Mouse (Mus musculus): ENCODE results near the gene Bcr. TPM values are rescaled to one million over a fixed set of nuclear protein-coding genes. Genes with fewer than 3 reads are reported as not detected.

Bcr gene
- 9.7 and 11.1 TPM in 2 replicates for polyA plus RNA-seq (2014; fragmentation: Nextera tagmentation; extraction: Ambion mirVana)

DNA sequence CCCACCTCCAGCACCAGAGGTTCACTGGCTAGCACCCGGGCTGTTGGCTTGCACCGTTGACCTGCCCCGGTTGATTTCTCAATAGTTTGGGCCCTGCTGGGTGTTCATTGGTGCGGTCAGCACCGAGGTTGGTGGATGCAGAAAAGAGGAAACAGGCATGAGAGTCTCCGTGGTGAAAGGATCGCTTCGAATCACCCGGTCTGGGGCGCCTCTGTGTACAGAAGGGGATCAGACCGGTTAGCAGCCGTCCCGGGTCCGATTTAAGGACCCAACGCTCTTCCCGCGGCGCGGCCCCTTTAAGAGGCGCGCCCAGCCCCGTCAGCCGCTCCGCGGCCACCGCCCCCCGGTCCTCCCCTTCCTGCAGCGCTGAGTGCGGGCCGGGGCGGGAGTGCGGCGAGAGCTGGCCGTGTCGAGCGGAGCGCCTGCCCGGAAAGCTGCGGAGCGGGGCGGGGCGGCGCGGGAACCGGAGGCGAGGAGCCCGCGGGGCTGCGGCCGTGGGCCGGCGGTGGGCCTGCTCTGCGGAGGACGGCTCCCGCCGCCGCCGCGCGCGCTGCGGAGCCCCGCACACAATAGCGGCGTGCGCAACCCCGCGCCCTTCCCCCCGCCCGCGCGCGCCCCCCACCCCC lies at the start of gene Bcr:
Gene Bcr, plus strand, starts transcription at position 376 of the 626 bp plus-strand sequence.
- H3K4me1 ChIP-seq (ENCODE audit: control insufficient read depth, insufficient read depth, low read length) = peaks cover 26% of the 10 kb centered on the region
- DNase-seq (ENCODE audit: low spot score) = peak; percentile 87
- peak; percentile 80 for ATAC-seq (ENCODE audit: insufficient read depth, low FRiP score, low TSS enrichment)
- H3K9me3 ChIP-seq (ENCODE audit: control insufficient read depth, low read length) = no peaks in the 10 kb centered on the region
- H3K36me3 ChIP-seq (ENCODE audit: control insufficient read depth, insufficient read depth, low read length) = no peaks in the 10 kb centered on the region
- peak within 1 kb of the TSS; percentile 77 for H3K4me2 ChIP-seq (ENCODE audit: low read depth)
- under 1% methylated on average over 46 of the region's 73 CpGs for WGBS
- H3K9ac ChIP-seq (ENCODE audit: low read length) = peak within 1 kb of the TSS; percentile 79
- no peaks in the 10 kb centered on the region for H3K27me3 ChIP-seq (ENCODE audit: control insufficient read depth, insufficient read depth, low read length)
- H3K27ac ChIP-seq (ENCODE audit: low read depth, low read length) = peak within 1 kb of the TSS; percentile 75
- H3K4me3 ChIP-seq (ENCODE audit: low read depth, low read length) = peak within 1 kb of the TSS; percentile 77

DNA sequence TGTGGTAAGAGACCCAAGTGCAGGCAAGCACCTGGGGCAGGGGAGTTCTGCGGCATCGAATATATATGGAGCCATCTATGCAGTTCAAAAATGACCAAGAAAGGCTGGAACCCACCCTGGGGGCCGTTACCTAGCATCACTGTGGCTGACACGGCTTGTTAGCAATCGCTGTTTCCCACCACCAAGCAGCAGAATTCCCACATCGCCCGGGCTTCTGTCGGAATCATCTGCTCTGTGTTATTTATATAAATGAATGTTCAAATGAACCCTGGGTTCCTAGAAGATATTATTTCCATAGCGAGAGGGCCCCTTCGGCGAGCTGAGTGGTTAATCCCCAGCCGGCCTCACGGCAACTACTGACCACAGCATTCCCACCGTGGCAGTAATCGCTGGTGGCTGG lies 49.7 kb upstream of the Bcr start:
- H3K4me3 ChIP-seq (ENCODE audit: low read depth, low read length) = no peak overlapping the region
- WGBS = 90% methylated on average over 15 of the region's 15 CpGs
- H3K4me1 ChIP-seq (ENCODE audit: control insufficient read depth, insufficient read depth, low read length) = peaks cover 9% of the 10 kb centered on the region
- no peaks in the 10 kb centered on the region for H3K36me3 ChIP-seq (ENCODE audit: control insufficient read depth, insufficient read depth, low read length)
- no peaks in the 10 kb centered on the region for H3K27me3 ChIP-seq (ENCODE audit: control insufficient read depth, insufficient read depth, low read length)
- no peak overlapping the region for H3K4me2 ChIP-seq (ENCODE audit: low read depth)
- DNase-seq (ENCODE audit: low spot score) = no peak
- ATAC-seq (ENCODE audit: insufficient read depth, low FRiP score, low TSS enrichment) = no peak
- no peak overlapping the region for H3K27ac ChIP-seq (ENCODE audit: low read depth, low read length)
- no peak overlapping the region for H3K9ac ChIP-seq (ENCODE audit: low read length)
- H3K9me3 ChIP-seq (ENCODE audit: control insufficient read depth, low read length) = no peaks in the 10 kb centered on the region

DNA sequence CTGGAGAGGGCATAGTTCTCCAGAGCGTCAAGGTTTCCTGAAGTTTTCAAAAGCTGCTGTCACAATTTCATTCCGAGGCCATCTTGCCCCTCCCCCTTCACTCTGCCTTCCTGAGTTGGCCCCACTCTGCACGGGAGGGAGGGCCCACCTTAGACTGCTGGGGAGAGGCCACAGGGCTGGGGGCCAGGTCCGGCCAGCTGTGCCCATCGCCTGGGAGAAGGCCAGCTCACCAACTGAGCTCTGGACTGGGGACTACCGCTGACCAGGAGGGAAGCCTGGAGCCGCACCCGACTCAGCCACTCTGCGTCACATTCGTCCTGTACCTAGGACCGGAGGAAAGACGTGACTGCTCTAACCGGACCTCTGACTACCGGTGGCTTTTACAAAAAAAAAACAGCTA lies 44.9 kb upstream of the Bcr start:
- H3K27me3 ChIP-seq (ENCODE audit: control insufficient read depth, insufficient read depth, low read length) = no peaks in the 10 kb centered on the region
- no peak overlapping the region for H3K27ac ChIP-seq (ENCODE audit: low read depth, low read length)
- H3K9me3 ChIP-seq (ENCODE audit: control insufficient read depth, low read length) = no peaks in the 10 kb centered on the region
- DNase-seq (ENCODE audit: low spot score) (no peak), ATAC-seq (ENCODE audit: insufficient read depth, low FRiP score, low TSS enrichment) (no peak)
- H3K4me1 ChIP-seq (ENCODE audit: control insufficient read depth, insufficient read depth, low read length) = no peaks in the 10 kb centered on the region
- H3K36me3 ChIP-seq (ENCODE audit: control insufficient read depth, insufficient read depth, low read length) = no peaks in the 10 kb centered on the region
- H3K9ac ChIP-seq (ENCODE audit: low read length) = no peak overlapping the region
- H3K4me3 ChIP-seq (ENCODE audit: low read depth, low read length) = no peak overlapping the region
- H3K4me2 ChIP-seq (ENCODE audit: low read depth) = no peak overlapping the region
- WGBS = 65% methylated on average over 14 of the region's 14 CpGs

DNA sequence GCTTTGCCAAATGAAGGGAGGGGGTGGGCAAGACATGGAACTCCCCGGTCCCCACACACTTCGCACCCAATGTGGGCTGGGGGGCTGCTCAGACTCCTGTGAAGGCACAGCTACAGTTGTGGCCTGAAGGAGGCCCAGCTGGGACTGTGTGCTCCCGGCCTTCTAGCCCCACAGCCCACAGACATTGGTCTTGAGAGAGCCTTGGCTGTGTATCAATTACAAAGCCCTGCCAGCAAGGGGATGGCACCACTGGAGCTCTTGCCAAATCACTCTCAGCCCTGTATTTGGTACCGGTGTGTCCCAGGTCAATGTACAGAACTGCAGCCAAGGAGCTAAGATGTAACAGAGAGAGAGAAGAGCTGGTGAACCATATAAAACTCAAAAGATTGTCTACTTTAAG lies 43.9 kb upstream of the Bcr start:
- Histone ChIP-seq H3K27ac (ENCODE audit: low read depth, low read length) (no peak overlapping the region), H3K9me3 (ENCODE audit: control insufficient read depth, low read length) (no peaks in the 10 kb centered on the region), H3K36me3 (ENCODE audit: control insufficient read depth, insufficient read depth, low read length) (no peaks in the 10 kb centered on the region), H3K4me2 (ENCODE audit: low read depth) (no peak overlapping the region), H3K4me1 (ENCODE audit: control insufficient read depth, insufficient read depth, low read length) (no peaks in the 10 kb centered on the region), H3K4me3 (ENCODE audit: low read depth, low read length) (no peak overlapping the region), H3K9ac (ENCODE audit: low read length) (no peak overlapping the region), H3K27me3 (ENCODE audit: control insufficient read depth, insufficient read depth, low read length) (no peaks in the 10 kb centered on the region)
- DNase-seq (ENCODE audit: low spot score) (no peak), ATAC-seq (ENCODE audit: insufficient read depth, low FRiP score, low TSS enrichment) (no peak)
- WGBS = 92% methylated on average over 4 of the region's 4 CpGs

DNA sequence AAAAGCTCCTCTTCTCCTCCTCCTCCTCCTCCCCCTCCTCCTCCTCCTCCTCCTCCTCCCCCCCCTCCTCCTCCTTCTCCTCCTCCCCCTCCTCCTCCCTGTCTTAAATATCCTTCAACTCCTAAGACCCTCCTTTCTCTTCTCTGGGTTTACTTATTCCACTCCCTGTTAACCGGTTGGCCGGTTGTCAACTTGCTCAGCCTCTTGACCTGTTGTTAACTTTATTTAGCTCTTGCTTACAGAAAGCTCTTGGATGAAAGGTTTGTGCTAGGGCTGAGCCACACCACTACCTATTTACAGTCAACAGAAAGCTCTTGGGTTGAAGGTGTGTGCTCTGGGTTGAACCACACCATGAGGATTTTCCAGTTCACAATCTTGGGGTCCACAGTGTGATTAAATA lies 40.1 kb upstream of the Bcr start:
- Histone ChIP-seq H3K27me3 (ENCODE audit: control insufficient read depth, insufficient read depth, low read length) (no peaks in the 10 kb centered on the region), H3K4me2 (ENCODE audit: low read depth) (no peak overlapping the region), H3K4me1 (ENCODE audit: control insufficient read depth, insufficient read depth, low read length) (no peaks in the 10 kb centered on the region), H3K27ac (ENCODE audit: low read depth, low read length) (no peak overlapping the region), H3K9me3 (ENCODE audit: control insufficient read depth, low read length) (no peaks in the 10 kb centered on the region), H3K9ac (ENCODE audit: low read length) (no peak overlapping the region), H3K4me3 (ENCODE audit: low read depth, low read length) (no peak overlapping the region), H3K36me3 (ENCODE audit: control insufficient read depth, insufficient read depth, low read length) (no peaks in the 10 kb centered on the region)
- WGBS = 80% methylated on average over 2 of the region's 2 CpGs
- DNase-seq (ENCODE audit: low spot score) (no peak), ATAC-seq (ENCODE audit: insufficient read depth, low FRiP score, low TSS enrichment) (no peak)

DNA sequence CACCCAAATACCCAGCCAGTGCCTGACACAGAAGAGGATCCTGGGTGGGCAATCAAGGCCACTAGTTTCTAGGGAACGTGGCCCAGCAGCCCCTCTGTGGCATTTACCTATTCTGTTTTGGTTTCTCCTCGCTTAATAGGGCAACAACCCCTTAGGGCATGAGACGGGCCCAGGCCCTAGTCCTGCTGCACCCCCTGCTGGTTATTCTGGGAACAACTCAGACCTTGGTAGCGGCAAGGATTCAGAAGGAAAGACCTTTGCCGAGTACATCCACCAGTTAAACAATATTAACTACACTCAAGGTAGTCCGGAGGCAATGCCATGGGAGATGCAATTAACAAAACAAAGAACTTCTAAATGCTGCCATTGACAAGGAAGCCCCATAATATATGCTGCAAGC lies 39.3 kb upstream of the Bcr start:
- no peak overlapping the region for H3K4me2 ChIP-seq (ENCODE audit: low read depth)
- no peaks in the 10 kb centered on the region for H3K9me3 ChIP-seq (ENCODE audit: control insufficient read depth, low read length)
- no peaks in the 10 kb centered on the region for H3K4me1 ChIP-seq (ENCODE audit: control insufficient read depth, insufficient read depth, low read length)
- H3K27ac ChIP-seq (ENCODE audit: low read depth, low read length) = no peak overlapping the region
- 13% methylated on average over 6 of the region's 6 CpGs for WGBS
- no peaks in the 10 kb centered on the region for H3K36me3 ChIP-seq (ENCODE audit: control insufficient read depth, insufficient read depth, low read length)
- DNase-seq (ENCODE audit: low spot score) (peak; percentile 80), ATAC-seq (ENCODE audit: insufficient read depth, low FRiP score, low TSS enrichment) (no peak)
- H3K9ac ChIP-seq (ENCODE audit: low read length) = no peak overlapping the region
- no peak overlapping the region for H3K4me3 ChIP-seq (ENCODE audit: low read depth, low read length)
- H3K27me3 ChIP-seq (ENCODE audit: control insufficient read depth, insufficient read depth, low read length) = no peaks in the 10 kb centered on the region

DNA sequence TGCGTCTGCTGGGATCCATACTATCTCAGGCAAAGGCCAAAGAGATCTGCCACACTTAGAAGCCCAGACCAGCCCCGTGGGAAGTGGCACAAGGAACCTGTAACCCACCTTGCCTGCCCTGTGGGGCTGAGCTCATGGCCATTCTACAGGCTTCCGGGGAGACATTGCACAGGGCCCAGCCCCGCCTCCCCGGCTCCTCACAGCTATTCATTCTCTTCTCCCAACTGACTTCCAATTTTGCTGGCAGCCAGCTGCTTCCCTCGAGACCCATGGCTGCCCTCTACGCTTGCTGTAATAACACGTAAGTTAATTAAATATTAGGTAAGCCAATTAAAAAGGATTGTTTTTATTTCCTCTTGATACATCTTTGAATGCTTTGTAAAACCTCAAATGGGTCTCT lies 33.9 kb upstream of the Bcr start:
- no peaks in the 10 kb centered on the region for H3K27me3 ChIP-seq (ENCODE audit: control insufficient read depth, insufficient read depth, low read length)
- no peak overlapping the region for H3K9ac ChIP-seq (ENCODE audit: low read length)
- no peak overlapping the region for H3K4me3 ChIP-seq (ENCODE audit: low read depth, low read length)
- WGBS = 69% methylated on average over 8 of the region's 8 CpGs
- H3K9me3 ChIP-seq (ENCODE audit: control insufficient read depth, low read length) = no peaks in the 10 kb centered on the region
- no peaks in the 10 kb centered on the region for H3K36me3 ChIP-seq (ENCODE audit: control insufficient read depth, insufficient read depth, low read length)
- no peak overlapping the region for H3K4me2 ChIP-seq (ENCODE audit: low read depth)
- H3K27ac ChIP-seq (ENCODE audit: low read depth, low read length) = no peak overlapping the region
- no peak for ATAC-seq (ENCODE audit: insufficient read depth, low FRiP score, low TSS enrichment)
- DNase-seq (ENCODE audit: low spot score) = no peak
- H3K4me1 ChIP-seq (ENCODE audit: control insufficient read depth, insufficient read depth, low read length) = no peaks in the 10 kb centered on the region

DNA sequence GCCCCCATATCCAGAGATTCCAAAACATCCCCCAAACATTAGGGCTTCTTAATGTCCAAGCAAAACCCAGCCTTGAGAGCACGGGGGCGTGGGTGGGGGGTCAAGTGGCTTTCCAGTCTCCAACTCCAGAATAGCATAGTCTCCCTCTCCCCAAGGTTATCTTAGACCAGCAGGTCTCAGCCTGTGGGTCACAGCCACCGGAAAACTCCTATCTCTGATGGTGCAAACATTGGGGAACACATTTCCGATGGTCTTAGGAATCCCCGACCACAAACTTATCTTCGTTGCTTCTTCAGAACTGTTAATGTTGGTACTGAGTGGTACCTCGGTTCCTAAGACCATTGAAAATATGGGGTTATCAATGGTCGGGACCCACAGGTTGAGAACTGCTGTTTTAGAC lies 31.6 kb upstream of the Bcr start:
- Histone ChIP-seq H3K9ac (ENCODE audit: low read length) (no peak overlapping the region), H3K27me3 (ENCODE audit: control insufficient read depth, insufficient read depth, low read length) (no peaks in the 10 kb centered on the region), H3K36me3 (ENCODE audit: control insufficient read depth, insufficient read depth, low read length) (no peaks in the 10 kb centered on the region), H3K4me2 (ENCODE audit: low read depth) (no peak overlapping the region), H3K4me1 (ENCODE audit: control insufficient read depth, insufficient read depth, low read length) (peaks cover 10% of the 10 kb centered on the region), H3K4me3 (ENCODE audit: low read depth, low read length) (no peak overlapping the region), H3K9me3 (ENCODE audit: control insufficient read depth, low read length) (no peaks in the 10 kb centered on the region), H3K27ac (ENCODE audit: low read depth, low read length) (no peak overlapping the region)
- no peak for ATAC-seq (ENCODE audit: insufficient read depth, low FRiP score, low TSS enrichment)
- WGBS = 85% methylated on average over 8 of the region's 8 CpGs
- no peak for DNase-seq (ENCODE audit: low spot score)

DNA sequence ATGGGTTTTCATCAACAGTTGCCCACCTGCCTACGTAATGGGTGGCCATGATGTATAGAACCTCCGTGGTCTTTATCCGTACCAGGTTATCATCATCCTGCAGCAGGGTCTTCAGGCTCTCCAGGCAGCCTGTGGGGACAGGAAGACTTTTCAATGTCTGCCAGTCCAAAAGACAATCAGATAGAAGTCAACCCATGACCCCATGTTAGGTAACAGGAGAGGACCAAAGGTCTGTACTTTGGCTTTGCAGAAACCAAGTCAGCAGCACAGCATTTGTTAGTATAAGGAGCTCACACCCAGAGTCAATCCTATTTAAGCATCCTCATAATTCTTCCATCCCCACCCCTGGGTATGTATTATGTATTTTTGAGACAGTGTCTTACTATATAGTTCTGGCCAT lies 30.7 kb upstream of the Bcr start:
- Histone ChIP-seq H3K4me3 (ENCODE audit: low read depth, low read length) (no peak overlapping the region), H3K27me3 (ENCODE audit: control insufficient read depth, insufficient read depth, low read length) (no peaks in the 10 kb centered on the region), H3K4me1 (ENCODE audit: control insufficient read depth, insufficient read depth, low read length) (peaks cover 10% of the 10 kb centered on the region), H3K36me3 (ENCODE audit: control insufficient read depth, insufficient read depth, low read length) (no peaks in the 10 kb centered on the region), H3K27ac (ENCODE audit: low read depth, low read length) (no peak overlapping the region), H3K9ac (ENCODE audit: low read length) (no peak overlapping the region), H3K4me2 (ENCODE audit: low read depth) (no peak overlapping the region), H3K9me3 (ENCODE audit: control insufficient read depth, low read length) (no peaks in the 10 kb centered on the region)
- DNase-seq (ENCODE audit: low spot score) = no peak
- no peak for ATAC-seq (ENCODE audit: insufficient read depth, low FRiP score, low TSS enrichment)
- 87% methylated on average over 3 of the region's 3 CpGs for WGBS

All from neural tube, embryonic 11.5 days (tissue).